Mouse (Mus musculus) right cerebral cortex, postnatal 36 days (tissue): ENCODE results near the gene Olfr675.
"Not testable (repeated sequence)": the region's sequence is repeated elsewhere in the genome, so short reads cannot be mapped to it uniquely, and the experiment has no call there.

ENCODE experiments used
- DNase-seq, 2 experiments: peaks; one replicate each; pipeline ENCODE4 v3.0.0; 2022; ENCODE audit warnings: low spot score in 2 of 2, mixed read lengths in 1 of 2

Olfr675 gene

GRCm38 (mm10) chr7:105028360-105028759 lies at the start of gene Olfr675:
Gene Olfr675 (minus strand): TSS chr7:105028460.
- DNase-seq, result no peak

DNA sequence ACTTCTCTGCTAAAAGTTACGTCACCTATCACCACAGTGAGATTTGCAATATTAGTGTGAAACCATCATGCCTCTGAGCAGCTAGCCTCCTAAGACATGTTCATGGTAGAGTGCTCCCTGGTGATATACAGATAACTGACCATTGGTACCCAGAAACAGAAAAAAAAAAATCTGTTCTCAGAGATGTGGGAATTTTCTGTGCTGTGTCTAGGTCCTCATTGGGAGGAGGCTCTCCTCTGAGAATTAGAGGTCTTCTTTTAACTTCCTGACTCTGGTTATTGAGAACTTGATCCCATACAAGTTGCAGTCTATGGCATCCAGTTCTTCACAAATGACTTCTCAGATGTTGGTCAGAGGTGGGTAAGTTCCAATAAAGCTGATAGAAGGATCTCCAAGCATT lies 35.9 kb upstream of the Olfr675 start, which contains the start of gene Olfr678:
TSS of gene Olfr678 (plus strand) at position 301 of the 400 bp plus-strand sequence.
- DNase-seq, result no peak

DNA sequence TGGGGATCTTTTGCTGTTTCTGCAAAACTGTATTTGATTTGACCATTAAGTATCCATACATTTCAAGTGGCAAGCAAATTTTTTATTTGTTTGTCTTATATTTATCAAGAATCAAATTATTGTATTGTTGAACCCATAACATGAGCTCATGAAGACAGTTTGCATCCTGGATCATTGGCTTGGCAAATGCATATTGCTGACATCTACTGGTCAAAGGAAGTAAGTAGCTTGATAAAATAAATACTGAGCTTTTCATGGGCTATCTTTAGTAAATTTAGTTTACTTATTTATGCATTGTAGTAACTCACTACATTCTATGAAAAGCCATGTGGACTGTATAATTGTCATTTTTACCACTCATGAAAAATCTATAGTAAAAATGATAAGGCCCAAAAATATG lies 30.7 kb upstream of the Olfr675 start:
- no peak for DNase-seq

- not testable (repeated sequence) for DNase-seq
Observed at GRCm38 (mm10) chr7:105033836-105034235, 5.6 kb upstream of the Olfr675 start.

DNA sequence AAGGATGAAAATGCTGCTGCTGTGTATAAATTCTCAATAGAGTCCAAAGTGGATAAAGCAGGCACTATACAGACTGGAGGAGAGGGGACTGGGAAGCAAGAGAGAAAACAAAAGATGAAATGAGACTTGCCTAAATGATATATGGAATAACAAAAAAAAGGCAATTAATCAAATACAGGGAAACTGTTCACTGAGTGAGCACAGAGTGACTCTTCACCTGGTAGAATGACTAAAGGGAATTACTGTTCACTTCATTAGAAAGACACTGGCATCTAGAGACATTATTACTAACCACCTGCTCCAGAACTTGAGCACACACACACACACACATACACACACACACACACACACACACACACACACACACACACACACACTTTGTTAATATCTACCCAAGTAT lies 4.1 kb upstream of the Olfr675 start, which contains the start of gene Olfr676:
TSS of gene Olfr676 (plus strand) at position 301 of the 400 bp plus-strand sequence.
- no peak for DNase-seq

DNA sequence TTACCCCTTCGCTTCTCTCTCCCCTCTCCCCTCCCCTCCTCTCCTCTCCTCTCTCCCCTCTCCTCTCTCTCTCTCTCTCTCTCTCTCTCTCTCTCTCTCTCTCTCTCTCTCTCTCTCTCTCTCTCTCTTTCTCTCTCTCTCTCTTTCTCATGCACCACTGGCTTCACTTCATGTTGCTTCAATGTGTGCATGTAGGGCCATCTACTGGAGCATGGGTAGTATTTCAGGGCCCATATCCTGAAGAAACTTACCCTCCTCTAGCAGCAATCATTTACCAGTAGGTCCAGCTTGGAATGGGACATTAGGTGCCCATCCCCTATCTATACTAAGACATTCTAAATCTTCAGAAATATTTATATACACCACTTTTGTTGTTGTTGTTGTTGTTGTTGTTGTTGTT lies 5.7 kb downstream of the Olfr675 start:
- DNase-seq, result no peak

GRCm38 (mm10) chr7:105001929-105002328 lies 26.3 kb downstream of the Olfr675 start, which contains the start of gene Olfr672:
Gene Olfr672 (minus strand): TSS chr7:105002029.
- DNase-seq, result no peak

DNA sequence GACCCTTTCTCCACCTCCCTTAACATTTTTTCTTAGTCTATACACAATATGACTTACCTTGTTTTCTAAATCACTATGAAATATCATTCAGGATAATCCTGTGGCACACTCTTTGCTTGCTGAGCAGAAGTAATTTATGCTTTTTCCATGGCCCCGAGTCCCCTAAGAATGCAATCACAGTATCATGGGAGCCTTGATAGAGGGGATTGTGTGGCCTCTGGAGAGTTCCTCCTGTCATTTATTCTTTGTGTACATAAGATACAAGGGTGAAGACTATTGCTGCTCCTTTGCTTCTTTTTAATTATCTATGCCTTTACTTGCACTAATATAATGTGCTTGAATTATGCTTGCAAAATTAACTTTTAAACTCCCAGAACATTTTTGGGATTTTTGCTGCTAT lies 49.2 kb downstream of the Olfr675 start, which contains the start of gene Olfr671:
TSS of gene Olfr671 (minus strand) at position 101 of the 400 bp plus-strand sequence.
- no peak for DNase-seq

GRCm38 (mm10) chr7:104972507-104972906 lies 55.8 kb downstream of the Olfr675 start:
- not testable (repeated sequence) for DNase-seq
